Mouse (Mus musculus) testis, adult 2 months (tissue): ENCODE measurements at regions not wholly inside any gene's neighbourhood (a gene's known extent, or its start where the extent isn't known, plus 50 kb on each side); places are given as distances from the start of the nearest gene placed in this dataset.

ENCODE experiments used
- CTCF ChIP-seq: fragments of 200-500 bp; IDR thresholded peaks from 2 replicates; pipeline ENCODE4 v1.5.1; 2012; ENCODE audit warnings: low read depth, mild to moderate bottlenecking, inconsistent platforms, low read length, moderate library complexity; ENCODE audit not compliant: control insufficient read depth, insufficient read depth, insufficient replicate concordance
- POLR2A ChIP-seq: fragments of 200-500 bp; IDR thresholded peaks from 2 replicates; pipeline ENCODE4 v1.6.1; 2012; ENCODE audit warnings: low read depth, mild to moderate bottlenecking, inconsistent platforms, low read length, moderate library complexity; ENCODE audit not compliant: control insufficient read depth

DNA sequence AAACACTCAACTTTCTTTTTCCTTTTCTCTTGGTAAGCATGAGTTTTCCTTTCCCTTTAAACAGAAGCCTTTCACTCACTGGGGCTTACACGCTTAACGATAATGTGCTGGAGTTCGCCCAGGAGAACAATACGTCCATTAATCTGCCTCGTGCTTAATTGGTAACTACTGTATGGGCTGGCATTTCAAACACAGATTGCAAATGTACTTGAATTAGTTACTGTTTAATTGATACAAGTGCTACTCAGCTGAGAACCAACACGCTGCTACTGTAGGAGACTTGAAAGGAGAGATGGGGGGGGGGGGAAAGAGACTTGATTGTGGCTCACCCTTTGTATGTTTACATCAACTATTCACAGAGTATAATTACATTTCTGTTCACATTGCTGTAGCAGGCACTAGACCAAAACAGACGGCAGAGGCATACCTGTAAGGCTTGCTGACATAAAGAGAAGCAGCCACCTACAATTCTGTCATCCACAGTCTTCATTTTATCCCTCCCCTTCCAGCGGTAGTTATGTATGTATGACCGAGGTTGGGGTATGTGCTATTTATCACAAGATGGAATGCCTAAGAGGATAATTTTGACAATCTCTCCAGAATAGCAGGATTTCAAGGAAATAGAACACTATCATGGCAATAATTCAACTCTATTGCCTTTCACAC lies 481.6 kb upstream of the Nox3 start:
- no peak for TF ChIP-seq CTCF
- TF ChIP-seq POLR2A, result no peak
